Mouse (Mus musculus) intestine, embryonic 14.5 days (tissue): ENCODE data around the gene Mnt. TPM values are rescaled to one million over a fixed set of nuclear protein-coding genes. Genes with fewer than 3 reads are reported as not detected.

Experiments
- ATAC-seq: fragments of 200-750 bp; cut with Nextera tagmentation; replicated peaks from 2 replicates; pipeline ENCODE4 v1.8.0; 2017; ENCODE audit warnings: low read depth, moderate number of reproducible peaks, moderate TSS enrichment, moderate library complexity; ENCODE audit not compliant: low FRiP score, low TSS enrichment
- DNase-seq: peaks from one replicate; pipeline ENCODE4 v3.0.0-alpha.2; 2018; ENCODE audit warnings: low spot score
- H3K27ac ChIP-seq: fragments of 300-500 bp; sonication (generic); 2 replicates; pipeline ENCODE4 v1.5.1; 2014; ENCODE audit warnings: low read depth, mild to moderate bottlenecking, control low read depth
- H3K27me3 ChIP-seq: fragments of 300-500 bp; sonication (generic); replicated peaks from 2 replicates; pipeline ENCODE4 v1.6.1; 2014; ENCODE audit warnings: low read length, control low read depth; ENCODE audit not compliant: control insufficient read depth, insufficient read depth
- H3K36me3 ChIP-seq: fragments of 300-500 bp; sonication (generic); 2 replicates; pipeline ENCODE4 v1.6.1; 2014; ENCODE audit warnings: low read length, control low read depth; ENCODE audit not compliant: control insufficient read depth, insufficient read depth
- H3K4me1 ChIP-seq: fragments of 300-500 bp; sonication (generic); replicated peaks from 2 replicates; pipeline ENCODE4 v1.6.1; 2014; ENCODE audit warnings: low read length, control low read depth, mixed read lengths; ENCODE audit not compliant: control insufficient read depth, insufficient read depth
- H3K4me2 ChIP-seq: fragments of 300-500 bp; sonication (generic); 2 replicates; pipeline ENCODE4 v1.6.1; 2014; ENCODE audit warnings: low read length
- H3K4me3 ChIP-seq: fragments of 300-500 bp; sonication (generic); 2 replicates; pipeline ENCODE4 v1.5.1; 2014; ENCODE audit warnings: low read depth, low read length, control low read depth, mixed read lengths
- H3K9ac ChIP-seq: fragments of 300-500 bp; sonication (generic); 2 replicates; pipeline ENCODE4 v1.6.1; 2014; ENCODE audit warnings: mild to moderate bottlenecking, low read length
- H3K9me3 ChIP-seq: fragments of 300-500 bp; sonication (generic); 2 replicates; pipeline ENCODE4 v1.6.1; 2016; ENCODE audit warnings: low read length, control low read depth; ENCODE audit not compliant: control insufficient read depth
- WGBS: fragments of 180-500 bp; shearing (Covaris S2); extraction: QIAGEN DNeasy Blood & Tissue Kit; methylation state at CpG from one replicate; pipeline ENCODE4 v1.1.7; 2014; 5-methylcytosine and 5-hydroxymethylcytosine counted together
- microRNA-seq: library from miRNA; unstranded; fragments of <30 nt; microRNA quantifications from one replicate; pipeline ENCODE4, GENCODE M21; 2016
- polyA plus RNA-seq: library from polyadenylated mRNA; unstranded; fragments of >200 nt; fragmentation: Nextera tagmentation; extraction: Ambion mirVana; gene quantifications from 2 replicates; pipeline ENCODE4 v1.2.1, GENCODE M21; 2014

The Mnt gene
- polyA plus RNA-seq, 1 experiment from 2014 or later: 5.5 TPM

DNA sequence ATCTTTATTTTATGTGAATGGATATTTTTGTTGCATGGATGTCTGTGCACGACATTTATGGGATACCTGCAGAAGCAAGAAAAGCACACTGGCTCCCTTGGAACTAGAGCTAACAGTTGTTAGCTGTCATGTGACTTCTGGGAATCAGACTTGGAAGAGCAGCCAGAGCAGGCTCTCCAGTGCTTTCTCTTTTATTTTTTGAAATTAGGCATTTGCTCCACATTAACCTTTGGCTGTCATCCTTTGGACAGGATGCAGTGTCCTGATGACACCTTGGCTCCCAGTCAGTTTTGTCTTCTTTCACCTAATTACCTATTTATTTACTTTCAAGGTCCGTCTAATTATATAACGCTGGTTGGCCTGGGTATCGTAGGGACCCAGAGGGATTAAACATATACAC is 63.9 kb downstream of the Mnt start:
- 70% methylated on average over 4 of the region's 4 CpGs for WGBS
- Histone ChIP-seq H3K4me2 (no peak overlapping the region), H3K9ac (no peak overlapping the region), H3K9me3 (no peaks in the 10 kb centered on the region), H3K4me1 (0 out of 2 replicates have a peak, but pooled peaks cover 7% of the 10 kb centered on the region), H3K27ac (no peak overlapping the region), H3K27me3 (no peaks in the 10 kb centered on the region), H3K36me3 (peaks cover 4% of the 10 kb centered on the region), H3K4me3 (no peak overlapping the region)
- DNase-seq (no peak), ATAC-seq (no peak)

Small RNA genes within 50 kb of the gene (microRNA-seq; reads per million reads assigned to microRNA genes)
- gene Mir6926: 0.59 reads per million

Other genes starting within 250 kb of the Mnt start
- gene Rap1gap2, start 220.0 kb upstream of the Mnt start, polyA plus RNA-seq: 7.7 and 11.6 TPM in 2 replicates
- gene Ccdc92b, start 211.3 kb upstream of the Mnt start, polyA plus RNA-seq: 0.56 and 0.74 TPM in 2 replicates
- 38.7 and 47.0 TPM in 2 replicates for gene Cluh, start 181.4 kb upstream of the Mnt start, polyA plus RNA-seq
- gene Pafah1b1, start 106.2 kb upstream of the Mnt start, polyA plus RNA-seq: 58.7 and 61.8 TPM in 2 replicates
- gene Mettl16, start 60.1 kb upstream of the Mnt start, polyA plus RNA-seq: 31.9 and 36.4 TPM in 2 replicates
- 6.2 and 6.7 TPM in 2 replicates for gene Sgsm2, start 66.1 kb downstream of the Mnt start, polyA plus RNA-seq
- 64.3 and 65.9 TPM in 2 replicates for gene Tsr1, start 67.2 kb downstream of the Mnt start, polyA plus RNA-seq
- gene Smg6, start 94.9 kb downstream of the Mnt start, polyA plus RNA-seq: 15.3 and 15.7 TPM in 2 replicates
- gene Srr, start 95.0 kb downstream of the Mnt start, polyA plus RNA-seq: 17.2 and 19.6 TPM in 2 replicates